In genomic region chr4:132406393-132407189, GRCm38 (mm10) we compare ENCODE assay signal across 17 mouse cellular contexts. TPM values are rescaled to one million over a fixed set of nuclear protein-coding genes. Genes with fewer than 3 reads are reported as not detected.
DNase-seq lines count a peak whose midpoint lies in the region; ATAC-seq and TF ChIP-seq lines count a peak whose summit lies in the region.
"Had no signal": no experiment of that assay in that cellular context is flagged by ENCODE, and none has a peak within 500 bp of the region (broad histone marks: within the 10 kb centered on the region; RNA-seq: fewer than 3 reads in every experiment).

No protein-coding gene starts in this region.

- H3K4me1 ChIP-seq in heart, embryonic 12.5 days (replicated peaks) = peaks cover 17% of the 10 kb centered on the region
- peaks cover 9% of the 10 kb centered on the region for H3K4me1 ChIP-seq in heart, adult 2 months (ENCODE audit: control insufficient read depth, insufficient read depth, low read length)
- peaks cover under 1% of the 10 kb centered on the region; the same call in 1 of the 2 replicates for H3K4me1 ChIP-seq in testis, adult 2 months (ENCODE audit: control insufficient read depth, insufficient read depth, low read length)
- H3K4me1 ChIP-seq: forebrain, embryonic 15.5 days had no signal

- intact Hi-C loops in heart, adult 2 months (cut with DNase I) = no loop called here

- no peak for TF ChIP-seq CTCF in heart, adult 2 months (IDR thresholded peaks at IDR 0.05)
- TF ChIP-seq CTCF in testis, adult 2 months (IDR thresholded peaks at IDR 0.05; ENCODE audit: control insufficient read depth, insufficient read depth, insufficient replicate concordance, low read depth, low read length) = no peak

- no peaks in the 10 kb centered on the region for H3K9me3 ChIP-seq in heart, embryonic 12.5 days (replicated peaks)
- H3K9me3 ChIP-seq: forebrain, embryonic 15.5 days; G1E had no signal

- no peak overlapping the region for H3K4me2 ChIP-seq in heart, embryonic 12.5 days
- H3K4me2 ChIP-seq: forebrain, embryonic 15.5 days had no signal

- peaks cover 1% of the 10 kb centered on the region; the same call in 1 of the 2 replicates for H3K79me2 ChIP-seq in heart, adult 2 months (replicated peaks; ENCODE audit: control insufficient read depth, insufficient read depth, low read length)

- H3K36me3 ChIP-seq in heart, embryonic 12.5 days = 0 out of 2 replicates have a peak, but pooled peaks cover 3% of the 10 kb centered on the region
- no peaks in the 10 kb centered on the region; the same call in 1 of the 2 replicates for H3K36me3 ChIP-seq in heart, adult 2 months (ENCODE audit: control insufficient read depth, insufficient read depth, low read length)
- H3K36me3 ChIP-seq in testis, adult 2 months (ENCODE audit: control insufficient read depth, insufficient read depth, low read length) = no peaks in the 10 kb centered on the region
- H3K36me3 ChIP-seq: forebrain, embryonic 15.5 days had no signal

- 59% methylated on average over 13 of the region's 13 CpGs for WGBS in heart, embryonic 12.5 days
- WGBS in heart, adult 2 months = 53% methylated on average over 13 of the region's 13 CpGs

- peak overlapping the region; percentile 18; the same call in 1 of the 2 replicates for H3K27ac ChIP-seq in heart, embryonic 12.5 days (ENCODE audit: poor library complexity, severe bottlenecking)
- H3K27ac ChIP-seq in heart, adult 2 months = no peak overlapping the region
- H3K27ac ChIP-seq in testis, adult 2 months (ENCODE audit: control insufficient read depth, insufficient read depth, low read depth, low read length) = peak overlapping the region; percentile 5; the same call in 1 of the 2 replicates
- H3K27ac ChIP-seq: forebrain, embryonic 15.5 days had no signal

- no peak for TF ChIP-seq EP300 in heart, adult 2 months (IDR thresholded peaks at IDR 0.05; ENCODE audit: insufficient read depth, low read depth, low read length)

- no peak for TF ChIP-seq POLR2A in heart, adult 2 months (IDR thresholded peaks at IDR 0.05; ENCODE audit: insufficient read depth, low read depth, low read length)
- TF ChIP-seq POLR2A in testis, adult 2 months (IDR thresholded peaks at IDR 0.05; ENCODE audit: control insufficient read depth, low read depth, low read length) = no peak

- no peaks in the 10 kb centered on the region for H3K27me3 ChIP-seq in heart, embryonic 12.5 days (replicated peaks)
- no peaks in the 10 kb centered on the region for H3K27me3 ChIP-seq in heart, adult 2 months (ENCODE audit: control insufficient read depth, insufficient read depth, low read length)
- H3K27me3 ChIP-seq in testis, adult 2 months (ENCODE audit: control insufficient read depth, insufficient read depth, low read length) = no peaks in the 10 kb centered on the region
- H3K27me3 ChIP-seq: forebrain, embryonic 15.5 days had no signal

- no peak overlapping the region for H3K9ac ChIP-seq in heart, embryonic 12.5 days
- no peak overlapping the region for H3K9ac ChIP-seq in heart, adult 2 months (ENCODE audit: low read depth, low read length)
- H3K9ac ChIP-seq: forebrain, embryonic 15.5 days had no signal

- no peak for ATAC-seq in heart, embryonic 12.5 days (ENCODE audit: insufficient number of reproducible peaks, low FRiP score)
- ATAC-seq in monocyte, adult 5-6 weeks (replicated peaks; ENCODE audit: insufficient number of reproducible peaks, low FRiP score, low TSS enrichment, poor library complexity, severe bottlenecking) = no peak
- ATAC-seq: forebrain, embryonic 15.5 days; hindbrain, embryonic 16.5 days had no signal

- no peak overlapping the region for H3K4me3 ChIP-seq in heart, embryonic 12.5 days
- no peak overlapping the region for H3K4me3 ChIP-seq in heart, adult 2 months
- H3K4me3 ChIP-seq in testis, adult 2 months (ENCODE audit: control insufficient read depth, low read depth, low read length) = no peak overlapping the region
- H3K4me3 ChIP-seq: forebrain, embryonic 15.5 days had no signal

- no peak for DNase-seq in heart, adult 2 months
- DNase-seq in kidney, adult 9 months = peak; percentile 61
- DNase-seq in kidney, postnatal 10 days = no peak
- no peak for DNase-seq in testis, postnatal 10 days (ENCODE audit: low spot score)
- peak; percentile 23 for DNase-seq in testis, postnatal 14 days (ENCODE audit: low spot score)
- DNase-seq: cerebellum, adult 2 months; lung, adult 18-20 months; lung, postnatal 4 days; midbrain, embryonic 14.5 days; right cerebral cortex, adult 18-20 months; thymus, adult 2 months had no signal

RNA-seq across cellular contexts. Expression of gene Phactr4, which starts 15.7 kb away (rescaled TPM):
- 19.5 and 22.9 TPM in 2 replicates for polyA plus RNA-seq in heart, embryonic 12.5 days (2016; fragmentation: Nextera tagmentation; extraction: Ambion mirVana)
- 10 to 100 TPM; 22.3 to 22.4 TPM for total RNA-seq in heart, adult 2 months (2021)
- polyA plus RNA-seq in heart, adult 2 months (2012; rRNA removed) = 8.7 and 10.1 TPM in 2 replicates
- polyA plus RNA-seq in testis, adult 2 months (2012; rRNA removed) = 6.6 and 8.5 TPM in 2 replicates
- total RNA-seq in monocyte, adult 5-6 weeks (2017) = 3.2 to 22.5 TPM (median 9.0 TPM) in 3 replicates

RNA-seq across cellular contexts. Expression of gene Rcc1, which starts 53.2 kb away (rescaled TPM):
- polyA plus RNA-seq in heart, embryonic 12.5 days (2016; fragmentation: Nextera tagmentation; extraction: Ambion mirVana) = 39.2 and 47.1 TPM in 2 replicates
- 1 to 10 TPM; 6.6 to 7.5 TPM for total RNA-seq in heart, adult 2 months (2021)
- polyA plus RNA-seq in heart, adult 2 months (2012; rRNA removed) = 5.1 and 5.2 TPM in 2 replicates
- polyA plus RNA-seq in testis, adult 2 months (2012; rRNA removed) = 179 and 185 TPM in 2 replicates
- total RNA-seq in monocyte, adult 5-6 weeks (2017) = 2.9 to 7.7 TPM (median 6.1 TPM) in 3 replicates

RNA-seq across cellular contexts. Expression of gene Med18, which starts 57.1 kb away (rescaled TPM):
- polyA plus RNA-seq in heart, embryonic 12.5 days (2016; fragmentation: Nextera tagmentation; extraction: Ambion mirVana) = 16.4 and 18.2 TPM in 2 replicates
- total RNA-seq in heart, adult 2 months (2021) = 1 to 10 TPM; 3.5 to 4.5 TPM
- 2.1 and 2.2 TPM in 2 replicates for polyA plus RNA-seq in heart, adult 2 months (2012; rRNA removed)
- polyA plus RNA-seq in testis, adult 2 months (2012; rRNA removed) = 3.0 and 3.1 TPM in 2 replicates
- 1.3 to 9.4 TPM (median 8.8 TPM) in 3 replicates for total RNA-seq in monocyte, adult 5-6 weeks (2017)

Comparison
In these comparisons a context has a peak if more than half of its experiments do, and no peak if none do; other contexts are left out.
1. DNase-seq: peak in kidney, adult 9 months (single experiment) and testis, postnatal 14 days (single experiment); none in heart, adult 2 months (0 of 2), kidney, postnatal 10 days (single experiment) and testis, postnatal 10 days (single experiment).